Mouse (Mus musculus): ENCODE measurements around the gene Ankrd13a. TPM values are rescaled to one million over a fixed set of nuclear protein-coding genes. Genes with fewer than 3 reads are reported as not detected.

The Ankrd13a gene
- polyA plus RNA-seq, 1 experiment from 2014 or later = 61.8 TPM

DNA sequence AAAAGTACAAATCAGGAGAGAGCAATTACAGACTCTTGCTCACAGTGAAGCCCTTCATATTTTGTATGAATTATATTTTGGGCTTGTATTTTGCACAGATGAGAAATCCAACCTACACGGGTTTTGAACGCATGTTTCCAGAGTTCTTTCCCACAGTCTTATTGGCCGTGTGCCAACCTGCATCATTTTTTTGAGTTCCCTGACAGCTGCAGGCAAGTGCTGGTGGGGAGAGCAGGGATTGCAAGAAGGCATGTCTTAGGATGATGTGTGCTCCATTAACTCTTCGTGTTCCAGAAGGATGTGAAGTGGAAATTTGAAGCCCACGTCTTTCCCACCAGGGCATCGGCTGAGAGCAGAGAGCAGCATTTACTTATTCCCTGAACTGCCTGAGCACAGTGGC lies 42.1 kb downstream of the Ankrd13a start:
- Histone ChIP-seq H3K4me3 (ENCODE audit: low read depth, low read length) (no peak overlapping the region), H3K9me3 (ENCODE audit: control insufficient read depth, low read length) (no peaks in the 10 kb centered on the region), H3K4me1 (replicated peaks; ENCODE audit: control insufficient read depth, insufficient read depth, low read length) (no peaks in the 10 kb centered on the region), H3K4me2 (ENCODE audit: low read depth, low read length, severe bottlenecking) (no peak overlapping the region), H3K36me3 (ENCODE audit: control insufficient read depth, insufficient read depth, low read length) (no peaks in the 10 kb centered on the region), H3K27me3 (ENCODE audit: control insufficient read depth, insufficient read depth, low read length) (no peaks in the 10 kb centered on the region), H3K27ac (ENCODE audit: low read depth, low read length) (no peak overlapping the region), H3K9ac (ENCODE audit: low read length) (no peak overlapping the region)
- ATAC-seq (replicated peaks; ENCODE audit: low FRiP score) (no peak), DNase-seq (ENCODE audit: low spot score) (no peak)
- WGBS = 71% methylated on average over 6 of the region's 6 CpGs

DNA sequence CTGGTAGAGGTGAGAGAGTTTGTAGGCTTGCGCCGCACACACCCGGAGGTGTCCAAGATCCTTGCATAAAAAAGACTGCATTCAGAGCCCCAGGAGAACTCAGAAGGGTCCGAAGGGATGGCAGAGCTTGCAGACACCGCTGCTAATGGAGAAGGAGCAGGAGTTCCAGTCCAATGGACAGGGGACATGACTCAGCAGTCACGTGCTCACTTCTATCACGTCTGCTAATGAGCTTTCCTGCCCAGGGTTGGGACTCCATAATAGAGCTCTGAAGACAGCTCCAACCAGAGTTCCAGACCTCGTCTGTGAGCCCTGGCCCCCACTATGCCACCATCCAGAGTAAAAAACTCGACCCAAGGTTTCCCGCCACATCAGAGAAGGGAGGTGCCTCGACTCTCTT lies 43.6 kb downstream of the Ankrd13a start:
- Histone ChIP-seq H3K27me3 (ENCODE audit: control insufficient read depth, insufficient read depth, low read length) (no peaks in the 10 kb centered on the region), H3K4me2 (ENCODE audit: low read depth, low read length, severe bottlenecking) (no peak overlapping the region), H3K4me1 (replicated peaks; ENCODE audit: control insufficient read depth, insufficient read depth, low read length) (no peaks in the 10 kb centered on the region), H3K9ac (ENCODE audit: low read length) (no peak overlapping the region), H3K36me3 (ENCODE audit: control insufficient read depth, insufficient read depth, low read length) (no peaks in the 10 kb centered on the region), H3K4me3 (ENCODE audit: low read depth, low read length) (no peak overlapping the region), H3K9me3 (ENCODE audit: control insufficient read depth, low read length) (no peaks in the 10 kb centered on the region), H3K27ac (ENCODE audit: low read depth, low read length) (no peak overlapping the region)
- ATAC-seq (replicated peaks; ENCODE audit: low FRiP score) (no peak), DNase-seq (ENCODE audit: low spot score) (no peak)
- WGBS = 79% methylated on average over 10 of the region's 11 CpGs

DNA sequence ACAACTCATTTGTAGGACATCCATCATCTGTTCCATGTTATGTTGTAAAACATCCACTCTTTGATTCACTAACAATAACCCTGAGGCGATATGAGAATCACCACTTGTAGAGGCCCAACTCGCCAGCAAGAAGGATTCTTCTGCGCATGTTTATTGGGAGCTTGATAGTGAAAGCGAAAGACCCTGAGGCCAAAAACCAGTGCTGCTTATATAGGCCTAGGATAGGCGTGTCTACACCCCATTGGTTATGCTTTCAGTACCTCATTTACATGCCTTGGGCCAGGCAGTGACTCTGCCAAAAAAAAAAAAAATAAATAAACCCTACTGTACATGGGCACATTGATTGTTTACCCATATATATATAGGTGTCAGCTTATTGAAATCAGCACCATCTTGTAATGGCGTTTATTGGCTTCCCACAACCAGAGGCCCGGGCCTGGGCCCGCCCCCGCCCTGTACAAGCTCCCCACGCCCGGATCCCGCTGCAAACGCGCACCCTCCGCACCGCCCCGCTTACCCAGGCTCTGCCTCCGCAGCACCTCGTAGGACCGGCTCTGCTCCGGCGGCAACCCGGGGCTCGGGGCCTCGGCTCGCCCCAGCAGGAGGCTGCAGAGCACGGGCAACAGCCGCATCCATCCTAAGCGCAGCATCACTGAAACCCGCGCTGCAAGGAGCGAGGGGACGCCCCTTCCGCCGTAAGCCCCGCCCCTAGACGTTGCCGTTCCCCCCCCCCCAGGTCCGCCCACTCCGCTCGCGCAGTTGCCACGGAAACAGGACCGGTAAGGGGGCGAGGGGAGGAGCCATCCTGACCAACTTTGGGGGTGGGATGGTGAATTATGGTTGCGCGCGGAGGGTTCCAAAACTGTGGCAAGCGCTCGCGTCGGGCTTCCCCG lies 48.6 kb downstream of the Ankrd13a start, which contains the start of gene 1500011B03Rik:
1500011B03Rik (minus strand) TSS at position 673 of the 893 bp plus-strand sequence.
- no peaks in the 10 kb centered on the region; the same call in 1 of the 2 replicates for H3K4me1 ChIP-seq (replicated peaks; ENCODE audit: control insufficient read depth, insufficient read depth, low read length)
- 8% methylated on average over 52 of the region's 53 CpGs for WGBS
- peak; percentile 96 for DNase-seq (ENCODE audit: low spot score)
- peak within 1 kb of the TSS; percentile 72; the same call in 1 of the 2 replicates for H3K27ac ChIP-seq (ENCODE audit: low read depth, low read length)
- H3K4me2 ChIP-seq (ENCODE audit: low read depth, low read length, severe bottlenecking) = peak within 1 kb of the TSS; percentile 61
- peak within 1 kb of the TSS; percentile 74 for H3K4me3 ChIP-seq (ENCODE audit: low read depth, low read length)
- ATAC-seq (replicated peaks; ENCODE audit: low FRiP score) = peak; percentile 81
- no peaks in the 10 kb centered on the region for H3K36me3 ChIP-seq (ENCODE audit: control insufficient read depth, insufficient read depth, low read length)
- H3K9me3 ChIP-seq (ENCODE audit: control insufficient read depth, low read length) = no peaks in the 10 kb centered on the region
- no peaks in the 10 kb centered on the region for H3K27me3 ChIP-seq (ENCODE audit: control insufficient read depth, insufficient read depth, low read length)
- H3K9ac ChIP-seq (ENCODE audit: low read length) = peak within 1 kb of the TSS; percentile 83

DNA sequence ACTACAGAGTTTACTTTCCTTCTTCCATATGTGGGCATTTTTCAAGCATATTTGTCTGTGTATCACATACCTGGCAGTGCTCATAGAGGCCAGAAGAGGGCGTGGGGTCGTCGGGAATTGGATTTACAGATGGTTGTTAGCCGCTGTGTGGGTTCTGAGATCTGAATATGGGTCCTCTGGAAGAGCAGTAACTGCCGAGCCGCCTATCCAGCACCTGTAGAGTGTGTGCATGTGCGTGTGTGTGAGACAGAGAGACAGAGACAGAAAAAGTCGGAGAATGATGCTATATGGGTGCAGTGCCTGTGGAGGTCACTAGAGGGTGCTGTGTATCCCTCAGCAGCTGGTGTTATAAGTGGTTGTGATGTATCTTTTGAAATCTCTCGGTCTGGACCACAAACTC lies 49.7 kb downstream of the Ankrd13a start:
- Histone ChIP-seq H3K36me3 (ENCODE audit: control insufficient read depth, insufficient read depth, low read length) (no peaks in the 10 kb centered on the region), H3K9me3 (ENCODE audit: control insufficient read depth, low read length) (no peaks in the 10 kb centered on the region), H3K4me1 (replicated peaks; ENCODE audit: control insufficient read depth, insufficient read depth, low read length) (no peaks in the 10 kb centered on the region; the same call in 1 of the 2 replicates), H3K27ac (ENCODE audit: low read depth, low read length) (no peak overlapping the region), H3K4me2 (ENCODE audit: low read depth, low read length, severe bottlenecking) (no peak overlapping the region), H3K9ac (ENCODE audit: low read length) (no peak overlapping the region), H3K4me3 (ENCODE audit: low read depth, low read length) (no peak overlapping the region), H3K27me3 (ENCODE audit: control insufficient read depth, insufficient read depth, low read length) (no peaks in the 10 kb centered on the region)
- DNase-seq (ENCODE audit: low spot score) (no peak), ATAC-seq (replicated peaks; ENCODE audit: low FRiP score) (peak; percentile 32; the same call in 1 of the 2 replicates)
- WGBS = 19% methylated on average over 9 of the region's 9 CpGs

DNA sequence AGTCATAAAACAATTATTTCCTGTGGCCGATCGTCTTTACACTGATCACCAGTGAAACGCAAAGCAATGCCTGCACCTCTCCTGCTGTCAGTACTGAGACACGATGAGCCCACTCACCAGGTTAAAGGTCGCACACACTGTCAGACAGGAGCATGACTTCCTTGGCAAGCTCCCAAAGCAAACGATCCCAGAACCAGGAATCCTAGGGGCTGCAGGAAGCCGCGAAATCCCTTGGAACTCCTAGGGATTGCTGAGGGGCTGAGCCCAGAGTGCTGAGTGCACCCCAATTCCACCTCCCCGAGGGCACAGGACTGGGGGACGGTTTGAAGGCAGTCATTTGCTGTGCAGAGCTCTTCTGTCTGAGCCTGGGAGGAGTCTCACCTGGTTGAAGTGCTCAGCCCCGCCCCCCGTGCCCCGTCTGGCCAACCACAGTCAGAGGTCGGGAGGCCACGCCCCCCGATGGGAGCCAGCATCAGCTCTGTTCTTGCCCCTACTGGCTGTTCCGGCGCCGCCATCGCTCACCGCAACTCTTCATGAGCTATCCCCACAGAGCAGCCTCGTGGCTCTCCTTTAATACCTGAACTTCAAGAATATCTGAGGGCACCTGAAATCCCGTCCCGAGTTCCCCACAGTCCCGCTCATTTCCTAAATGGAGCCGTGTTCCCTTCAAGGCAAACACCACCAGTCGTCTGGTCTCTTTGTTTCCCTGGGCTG lies 51.7 kb downstream of the Ankrd13a start:
- H3K36me3 ChIP-seq (ENCODE audit: control insufficient read depth, insufficient read depth, low read length) = no peaks in the 10 kb centered on the region
- H3K4me2 ChIP-seq (ENCODE audit: low read depth, low read length, severe bottlenecking) = peak overlapping the region; percentile 60
- H3K27me3 ChIP-seq (ENCODE audit: control insufficient read depth, insufficient read depth, low read length) = no peaks in the 10 kb centered on the region
- no peaks in the 10 kb centered on the region for H3K9me3 ChIP-seq (ENCODE audit: control insufficient read depth, low read length)
- H3K27ac ChIP-seq (ENCODE audit: low read depth, low read length) = no peak overlapping the region
- no peaks in the 10 kb centered on the region; the same call in 1 of the 2 replicates for H3K4me1 ChIP-seq (replicated peaks; ENCODE audit: control insufficient read depth, insufficient read depth, low read length)
- H3K4me3 ChIP-seq (ENCODE audit: low read depth, low read length) = peak overlapping the region; percentile 35
- WGBS = 11% methylated on average over 27 of the region's 27 CpGs
- peak overlapping the region; percentile 54 for H3K9ac ChIP-seq (ENCODE audit: low read length)
- ATAC-seq (replicated peaks; ENCODE audit: low FRiP score) = peak; percentile 84
- DNase-seq (ENCODE audit: low spot score) = peak; percentile 95

DNA sequence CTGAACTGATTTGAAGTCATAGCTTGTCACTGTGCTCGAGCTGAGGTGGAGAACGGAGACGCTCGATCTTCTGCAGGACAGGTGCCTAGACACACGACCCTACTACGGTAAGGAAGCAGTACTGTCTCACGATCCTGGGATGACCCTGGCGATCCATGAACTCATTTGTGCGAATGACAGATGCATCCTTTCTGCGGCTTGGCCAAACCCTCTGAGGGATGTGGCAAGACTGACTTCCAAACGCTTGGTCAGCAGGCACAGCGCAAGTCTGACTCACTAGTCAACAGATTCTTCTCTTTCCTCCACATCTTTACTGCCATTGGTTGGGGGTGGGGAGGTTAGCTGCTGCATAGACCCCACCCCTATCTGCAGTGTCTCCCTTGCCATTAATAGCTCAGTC lies 53.0 kb downstream of the Ankrd13a start:
- no peaks in the 10 kb centered on the region for H3K9me3 ChIP-seq (ENCODE audit: control insufficient read depth, low read length)
- H3K36me3 ChIP-seq (ENCODE audit: control insufficient read depth, insufficient read depth, low read length) = no peaks in the 10 kb centered on the region
- no peak overlapping the region for H3K4me2 ChIP-seq (ENCODE audit: low read depth, low read length, severe bottlenecking)
- H3K27me3 ChIP-seq (ENCODE audit: control insufficient read depth, insufficient read depth, low read length) = no peaks in the 10 kb centered on the region
- 94% methylated on average over 12 of the region's 12 CpGs for WGBS
- H3K4me1 ChIP-seq (replicated peaks; ENCODE audit: control insufficient read depth, insufficient read depth, low read length) = no peaks in the 10 kb centered on the region; the same call in 1 of the 2 replicates
- H3K4me3 ChIP-seq (ENCODE audit: low read depth, low read length) = no peak overlapping the region
- H3K9ac ChIP-seq (ENCODE audit: low read length) = no peak overlapping the region
- H3K27ac ChIP-seq (ENCODE audit: low read depth, low read length) = no peak overlapping the region
- DNase-seq (ENCODE audit: low spot score) = no peak
- ATAC-seq (replicated peaks; ENCODE audit: low FRiP score) = no peak

DNA sequence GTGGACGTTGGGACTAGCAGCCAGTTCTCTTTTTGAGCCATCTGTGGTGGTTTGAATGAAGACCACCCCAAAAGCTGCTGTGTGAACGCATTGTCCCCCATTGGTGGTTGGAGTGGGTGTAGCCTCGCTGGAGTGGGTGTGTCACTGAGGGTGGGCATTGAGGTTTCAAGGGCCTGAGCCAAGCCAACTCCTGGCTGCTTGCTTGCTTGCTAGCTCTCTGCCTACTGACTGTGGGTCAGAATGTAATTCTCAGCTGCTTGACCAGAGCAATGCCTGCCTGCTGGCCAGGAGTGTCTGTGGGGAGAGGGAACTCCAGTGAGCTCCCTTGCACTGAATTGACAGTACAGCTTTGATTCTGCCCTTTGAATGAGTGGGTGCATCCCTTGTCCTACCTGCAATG lies 55.3 kb downstream of the Ankrd13a start:
- 63% methylated on average over 3 of the region's 3 CpGs for WGBS
- Histone ChIP-seq H3K4me1 (replicated peaks; ENCODE audit: control insufficient read depth, insufficient read depth, low read length) (no peaks in the 10 kb centered on the region; the same call in 1 of the 2 replicates), H3K9ac (ENCODE audit: low read length) (no peak overlapping the region), H3K27ac (ENCODE audit: low read depth, low read length) (no peak overlapping the region), H3K4me2 (ENCODE audit: low read depth, low read length, severe bottlenecking) (no peak overlapping the region), H3K36me3 (ENCODE audit: control insufficient read depth, insufficient read depth, low read length) (no peaks in the 10 kb centered on the region), H3K27me3 (ENCODE audit: control insufficient read depth, insufficient read depth, low read length) (no peaks in the 10 kb centered on the region), H3K4me3 (ENCODE audit: low read depth, low read length) (no peak overlapping the region), H3K9me3 (ENCODE audit: control insufficient read depth, low read length) (no peaks in the 10 kb centered on the region)
- no peak for ATAC-seq (replicated peaks; ENCODE audit: low FRiP score)
- no peak for DNase-seq (ENCODE audit: low spot score)

DNA sequence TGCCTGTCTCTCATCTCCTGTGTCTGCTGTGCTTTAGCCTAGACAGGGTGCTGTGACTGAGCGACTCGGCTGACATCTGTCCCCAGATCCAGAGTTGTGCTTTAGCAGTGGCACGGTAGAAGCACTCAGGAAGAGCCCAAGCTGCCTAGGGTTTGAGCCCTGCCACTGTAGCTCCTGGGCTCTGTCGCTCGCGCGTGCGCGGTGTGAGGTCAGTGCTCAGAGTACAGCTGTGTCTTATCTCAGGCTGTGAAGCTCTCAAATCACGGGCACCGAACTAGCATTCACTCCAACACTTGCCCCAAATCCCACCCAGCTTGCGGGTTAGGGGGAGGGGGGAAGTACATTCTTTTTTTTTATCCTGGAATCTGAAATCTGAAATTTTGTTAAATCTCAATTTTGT lies 62.4 kb downstream of the Ankrd13a start:
- no peaks in the 10 kb centered on the region for H3K27me3 ChIP-seq (ENCODE audit: control insufficient read depth, insufficient read depth, low read length)
- no peaks in the 10 kb centered on the region for H3K9me3 ChIP-seq (ENCODE audit: control insufficient read depth, low read length)
- ATAC-seq (replicated peaks; ENCODE audit: low FRiP score) (no peak), DNase-seq (ENCODE audit: low spot score) (no peak)
- H3K4me3 ChIP-seq (ENCODE audit: low read depth, low read length) = no peak overlapping the region
- H3K9ac ChIP-seq (ENCODE audit: low read length) = no peak overlapping the region
- H3K4me1 ChIP-seq (replicated peaks; ENCODE audit: control insufficient read depth, insufficient read depth, low read length) = no peaks in the 10 kb centered on the region
- H3K36me3 ChIP-seq (ENCODE audit: control insufficient read depth, insufficient read depth, low read length) = no peaks in the 10 kb centered on the region
- no peak overlapping the region for H3K27ac ChIP-seq (ENCODE audit: low read depth, low read length)
- 75% methylated on average over 12 of the region's 12 CpGs for WGBS
- H3K4me2 ChIP-seq (ENCODE audit: low read depth, low read length, severe bottlenecking) = no peak overlapping the region
